Mouse (Mus musculus) forebrain, embryonic 15.5 days (tissue): ENCODE data around the gene Trip11. TPM values are rescaled to one million over a fixed set of nuclear protein-coding genes. Genes with fewer than 3 reads are reported as not detected.
"Not testable (repeated sequence)": the region's sequence is repeated elsewhere in the genome, so short reads cannot be mapped to it uniquely, and the experiment has no call there.

Source experiments
- ATAC-seq: fragments of 200-750 bp; cut with Nextera tagmentation; replicated peaks from 2 replicates; pipeline ENCODE4 v1.8.0; 2017; ENCODE audit warnings: mild to moderate bottlenecking, moderate TSS enrichment, moderate library complexity
- H3K27ac ChIP-seq: fragments of 300-500 bp; sonication (generic); replicated peaks from 2 replicates; pipeline ENCODE4 v1.5.1; 2015; ENCODE audit warnings: mild to moderate bottlenecking, inconsistent platforms
- H3K27me3 ChIP-seq: fragments of 300-500 bp; sonication (generic); 2 replicates; pipeline ENCODE4 v1.6.1; 2015; ENCODE audit warnings: inconsistent platforms
- H3K36me3 ChIP-seq: fragments of 300-500 bp; sonication (generic); 2 replicates; pipeline ENCODE4 v1.6.1; 2015; ENCODE audit warnings: mild to moderate bottlenecking, inconsistent platforms
- H3K4me1 ChIP-seq: fragments of 300-500 bp; sonication (generic); 2 replicates; pipeline ENCODE4 v1.6.1; 2015; ENCODE audit warnings: inconsistent platforms
- H3K4me2 ChIP-seq: fragments of 300-500 bp; sonication (generic); replicated peaks from 2 replicates; pipeline ENCODE4 v1.6.1; 2015; ENCODE audit warnings: mild to moderate bottlenecking, inconsistent platforms
- H3K4me3 ChIP-seq: fragments of 300-500 bp; sonication (generic); 2 replicates; pipeline ENCODE4 v1.5.1; 2015; ENCODE audit warnings: mild to moderate bottlenecking, inconsistent platforms
- H3K9ac ChIP-seq: fragments of 300-500 bp; sonication (generic); replicated peaks from 2 replicates; pipeline ENCODE4 v1.6.1; 2015; ENCODE audit warnings: mild to moderate bottlenecking, inconsistent platforms
- H3K9me3 ChIP-seq: fragments of 300-500 bp; sonication (generic); 2 replicates; pipeline ENCODE4 v1.6.1; 2016; ENCODE audit warnings: inconsistent platforms
- WGBS: fragments of 180-500 bp; shearing (Covaris S2); methylation state at CpG from one replicate; pipeline ENCODE4 v1.1.7; 2015; ENCODE audit warnings: mixed read lengths; 5-methylcytosine and 5-hydroxymethylcytosine counted together
- polyA plus RNA-seq: library from polyadenylated mRNA; unstranded; fragments of >200 nt; fragmentation: Nextera tagmentation; extraction: Ambion mirVana; gene quantifications from 2 replicates; pipeline ENCODE4 v1.2.1, GENCODE M21; 2015

The Trip11 gene
- 22.4 and 23.7 TPM in 2 replicates for polyA plus RNA-seq

DNA sequence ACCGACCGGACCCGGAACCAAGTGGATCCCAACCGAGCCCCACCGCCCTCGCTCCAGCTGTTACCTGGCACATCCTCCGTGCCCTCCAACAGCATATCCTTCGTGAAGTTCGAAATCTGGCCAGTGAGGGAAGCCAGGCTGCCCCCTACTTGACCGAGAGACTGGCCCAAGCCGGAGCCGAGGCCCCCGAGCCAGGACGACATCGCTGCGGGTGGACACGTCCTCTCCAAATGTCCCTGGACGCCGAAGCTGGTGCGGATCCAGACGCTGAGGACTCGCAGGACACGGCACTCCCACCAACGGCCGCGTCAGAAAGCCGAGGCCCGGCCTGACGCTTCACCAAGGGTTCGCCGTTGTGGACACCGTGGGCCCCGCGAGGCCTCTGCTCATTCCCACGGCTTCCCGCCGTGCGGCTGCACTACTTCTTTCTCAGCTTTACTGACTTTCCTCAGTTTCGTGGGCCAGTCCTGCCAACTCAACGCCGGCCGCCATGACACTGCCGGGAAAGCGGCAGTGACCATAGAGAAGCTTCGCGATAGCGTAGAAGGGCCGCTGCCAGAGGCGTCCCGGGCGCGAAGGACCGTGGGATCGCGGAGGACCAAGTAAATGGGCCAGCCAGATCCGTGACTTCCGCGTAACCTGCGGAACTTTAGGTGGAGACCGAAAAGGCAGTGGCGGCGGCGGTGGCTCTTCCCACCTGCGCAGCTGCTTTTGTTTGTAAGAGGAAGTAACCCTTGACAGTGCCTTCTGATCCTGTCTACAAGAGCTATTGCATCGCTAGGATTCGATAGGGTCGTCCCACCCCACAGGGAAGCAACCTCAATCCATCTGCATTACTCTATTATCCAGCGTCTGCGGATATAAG lies at the start of gene Trip11:
Gene Trip11 (minus strand): TSS at position 642 of the 865 bp plus-strand sequence.
- Histone ChIP-seq H3K9me3 (no peaks in the 10 kb centered on the region), H3K27ac (peak within 1 kb of the TSS; percentile 77), H3K27me3 (no peaks in the 10 kb centered on the region), H3K4me1 (peaks cover 23% of the 10 kb centered on the region), H3K4me2 (peak within 1 kb of the TSS; percentile 77), H3K9ac (peak within 1 kb of the TSS; percentile 83), H3K4me3 (peak within 1 kb of the TSS; percentile 68), H3K36me3 (peaks cover 7% of the 10 kb centered on the region; the same call in 1 of the 2 replicates)
- under 1% methylated on average over 69 of the region's 69 CpGs for WGBS
- ATAC-seq = peak; percentile 97

DNA sequence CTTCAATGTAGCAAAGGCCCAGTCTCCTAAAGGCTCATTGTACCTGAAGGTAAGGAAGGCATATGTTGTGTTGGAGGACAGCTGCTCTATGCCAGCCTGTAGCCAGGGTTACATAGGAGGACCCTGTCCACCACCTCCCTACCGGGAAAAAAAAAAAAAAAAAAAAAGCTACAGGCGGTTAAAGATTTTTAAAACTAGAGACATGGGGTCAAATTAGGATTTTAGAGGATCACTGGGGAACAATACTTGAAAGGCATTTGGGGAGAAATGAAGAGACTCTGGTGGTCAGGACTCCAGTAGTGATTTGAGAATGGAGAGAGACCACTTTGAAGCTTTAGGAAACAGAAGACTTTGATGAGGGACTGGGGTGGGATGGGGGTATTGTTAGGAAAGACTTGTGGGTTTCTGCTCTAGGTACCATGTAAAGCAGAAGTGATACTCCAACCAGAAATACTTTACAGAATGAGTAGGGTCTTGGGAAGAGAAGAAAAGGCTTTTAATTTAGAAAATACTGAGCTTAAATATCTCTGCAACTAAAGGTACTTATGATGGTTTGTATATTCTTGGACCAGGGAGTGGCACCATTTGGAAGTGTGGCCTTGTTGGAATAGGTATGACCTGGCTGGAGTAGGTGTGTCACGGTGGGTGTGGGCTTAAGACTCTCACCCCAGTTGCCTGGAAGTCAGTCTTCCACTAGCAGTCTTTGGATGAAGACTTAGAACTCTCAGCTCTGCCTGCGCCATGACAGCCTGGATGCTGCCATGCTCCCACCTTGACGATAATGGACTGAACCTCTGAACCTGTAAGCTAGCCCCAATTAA lies 46.1 kb upstream of the Trip11 start:
- not testable (repeated sequence) for H3K36me3 ChIP-seq, H3K9me3 ChIP-seq, H3K27me3 ChIP-seq, H3K9ac ChIP-seq, ATAC-seq, H3K27ac ChIP-seq, H3K4me3 ChIP-seq
- whole genome bisulfite sequencing = 93% methylated on average over 5 of the region's 5 CpGs
- Histone ChIP-seq H3K4me1 (peaks cover 19% of the 10 kb centered on the region), H3K4me2 (peak overlapping the region; percentile 34; the same call in 1 of the 2 replicates)

DNA sequence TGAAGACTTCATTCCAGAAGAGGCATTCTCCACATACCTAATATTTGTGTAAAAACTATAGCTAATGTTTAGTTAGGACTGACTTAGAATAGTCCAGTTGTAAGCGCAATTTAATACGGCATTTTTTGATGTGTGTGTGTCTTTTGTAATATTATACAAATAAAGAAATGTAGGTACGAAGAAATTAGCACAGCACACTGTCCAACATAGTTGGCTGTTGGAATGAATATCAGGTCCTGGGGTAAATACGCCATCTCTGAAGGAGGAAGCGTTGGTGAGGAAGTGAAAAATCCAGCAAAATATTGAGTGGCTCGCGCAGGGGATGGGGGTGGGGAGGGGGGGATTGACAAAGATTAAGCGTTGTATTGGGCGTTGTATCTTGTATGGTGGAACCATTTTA lies 45.5 kb upstream of the Trip11 start:
- H3K36me3 ChIP-seq = no peaks in the 10 kb centered on the region
- peak overlapping the region; percentile 34 for H3K4me2 ChIP-seq
- no peaks in the 10 kb centered on the region for H3K27me3 ChIP-seq
- 60% methylated on average over 9 of the region's 9 CpGs for WGBS
- H3K27ac ChIP-seq = no peak overlapping the region
- no peaks in the 10 kb centered on the region for H3K9me3 ChIP-seq
- peak; percentile 3; the same call in 1 of the 2 replicates for ATAC-seq
- H3K4me3 ChIP-seq = peak overlapping the region; percentile 93
- peaks cover 19% of the 10 kb centered on the region for H3K4me1 ChIP-seq
- no peak overlapping the region for H3K9ac ChIP-seq

DNA sequence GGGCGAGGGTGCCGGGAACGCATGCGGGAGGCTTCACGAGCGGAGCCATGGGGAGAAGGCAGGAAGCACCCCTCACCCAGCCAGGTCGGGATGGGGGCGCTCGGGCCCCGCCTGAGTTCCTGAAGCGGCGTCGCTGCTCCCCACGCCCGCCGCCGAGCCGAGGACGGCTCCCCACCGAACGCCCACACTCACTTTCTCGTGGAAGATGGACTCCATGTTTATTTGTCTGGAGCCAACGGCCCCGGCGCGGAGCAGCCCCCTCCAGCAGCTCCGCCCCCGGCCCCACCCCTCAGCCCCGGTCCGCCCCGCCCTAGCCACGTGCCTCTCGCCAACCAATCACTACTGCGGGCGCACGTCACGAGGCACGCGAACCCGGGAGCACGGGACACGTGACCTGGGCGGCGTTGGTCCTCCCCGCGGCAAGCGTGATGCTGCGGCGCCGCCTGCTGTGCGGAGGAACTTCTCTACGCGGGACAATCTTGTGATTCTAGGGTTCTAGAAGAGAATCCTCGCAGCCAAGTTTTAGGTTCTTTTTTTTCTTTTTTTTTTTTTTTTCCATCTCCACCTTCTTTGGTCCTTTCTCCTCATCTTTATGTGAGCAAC lies 45.0 kb upstream of the Trip11 start, which contains the start of gene Atxn3:
Gene Atxn3 (minus strand): TSS at position 305 of the 603 bp plus-strand sequence.
- H3K9ac ChIP-seq = peak within 1 kb of the TSS; percentile 84
- no peaks in the 10 kb centered on the region for H3K27me3 ChIP-seq
- H3K4me1 ChIP-seq = peaks cover 19% of the 10 kb centered on the region
- H3K9me3 ChIP-seq = no peaks in the 10 kb centered on the region
- H3K4me2 ChIP-seq = peak within 1 kb of the TSS; percentile 64
- H3K4me3 ChIP-seq = peak within 1 kb of the TSS; percentile 93
- peak within 1 kb of the TSS; percentile 78 for H3K27ac ChIP-seq
- WGBS = under 1% methylated on average over 54 of the region's 54 CpGs
- peak; percentile 98 for ATAC-seq
- H3K36me3 ChIP-seq = no peaks in the 10 kb centered on the region

DNA sequence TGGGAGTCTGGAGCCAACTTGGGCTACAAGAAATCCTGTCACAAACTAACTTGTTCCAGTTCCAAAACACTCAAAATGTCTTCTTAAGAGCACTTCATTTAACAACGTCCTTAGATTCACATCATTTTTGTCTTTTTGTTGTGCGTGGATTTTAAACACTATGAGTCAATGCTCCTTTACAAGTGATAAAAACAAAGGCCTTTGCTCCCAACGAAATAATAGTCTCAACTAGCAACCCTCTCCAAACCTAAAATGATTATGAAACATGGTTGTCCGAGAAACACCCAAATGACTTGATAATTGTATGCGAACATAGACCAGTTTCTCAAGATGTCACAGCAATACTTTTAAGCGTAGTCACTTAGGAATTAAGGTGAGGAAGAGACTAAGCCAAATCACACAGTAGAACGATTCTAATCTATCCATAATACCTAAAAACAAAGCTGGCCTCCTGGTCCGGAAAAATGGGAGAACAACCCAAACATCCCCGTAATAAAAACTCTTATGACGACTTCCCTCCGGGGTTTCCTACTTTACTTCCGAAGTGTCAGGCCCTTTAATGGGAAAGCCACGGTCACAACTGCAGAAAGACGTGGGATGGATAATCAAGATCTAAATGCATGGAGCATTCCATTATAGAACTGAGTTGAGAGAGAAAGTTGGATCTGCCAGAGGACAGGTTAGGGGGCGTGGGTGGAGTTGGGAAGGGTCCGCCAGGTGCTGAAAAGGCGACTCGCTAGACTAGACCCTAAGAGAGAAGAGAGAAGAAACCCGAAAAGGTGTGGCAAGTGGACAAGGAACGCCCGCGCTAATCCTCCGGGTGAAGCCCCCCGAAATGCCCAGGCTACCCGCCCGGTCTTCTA lies 44.2 kb upstream of the Trip11 start:
- ATAC-seq = no peak
- Histone ChIP-seq H3K36me3 (no peaks in the 10 kb centered on the region), H3K4me1 (peaks cover 19% of the 10 kb centered on the region), H3K27ac (peak overlapping the region; percentile 78), H3K27me3 (no peaks in the 10 kb centered on the region), H3K4me2 (peak overlapping the region; percentile 64), H3K9me3 (no peaks in the 10 kb centered on the region), H3K9ac (peak overlapping the region; percentile 84), H3K4me3 (peak overlapping the region; percentile 93)
- 11% methylated on average over 26 of the region's 26 CpGs for WGBS

DNA sequence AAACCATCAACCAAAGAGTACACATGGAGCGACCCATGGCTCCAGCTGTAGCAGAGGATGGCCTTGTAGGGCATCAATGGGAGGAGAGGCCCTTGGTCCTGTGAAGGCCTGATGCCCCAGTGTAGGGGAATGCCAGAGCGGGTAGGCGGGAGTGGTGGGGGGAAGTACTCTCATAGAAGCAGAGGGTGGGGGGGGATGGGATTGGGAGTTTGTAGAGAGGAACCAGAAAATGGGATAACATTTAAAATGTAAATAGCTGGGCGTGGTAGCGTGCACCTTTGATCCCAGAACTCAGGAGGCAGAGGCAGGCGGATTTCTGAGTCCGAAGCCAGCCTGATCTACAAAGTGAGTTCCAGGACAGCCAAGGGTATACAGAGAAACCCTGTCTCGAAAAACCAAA lies 42.8 kb upstream of the Trip11 start:
- not testable (repeated sequence) for H3K4me3 ChIP-seq

DNA sequence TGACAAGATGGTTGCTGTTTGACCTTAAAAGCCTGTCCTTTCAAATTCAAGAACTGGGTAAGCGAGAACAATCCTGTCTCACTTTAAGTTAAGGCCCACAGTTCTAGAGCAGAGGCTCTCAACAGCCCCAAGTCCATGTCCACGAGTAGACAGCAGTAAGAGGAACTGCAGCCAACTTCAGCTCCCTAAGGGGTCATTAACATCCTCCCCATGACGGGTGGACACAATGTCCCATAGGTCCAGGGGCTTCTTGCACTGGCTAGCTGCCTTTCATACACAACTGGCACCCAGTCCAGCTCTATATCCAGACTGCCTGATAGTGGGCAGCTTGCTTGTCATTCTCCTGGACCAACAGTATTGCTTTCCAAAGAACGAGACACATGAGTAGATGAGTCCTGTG lies 35.7 kb upstream of the Trip11 start:
- WGBS = 85% methylated on average over 4 of the region's 4 CpGs
- no peak overlapping the region for H3K27ac ChIP-seq
- no peak overlapping the region for H3K4me3 ChIP-seq
- no peaks in the 10 kb centered on the region for H3K9me3 ChIP-seq
- H3K9ac ChIP-seq = no peak overlapping the region
- peaks cover 31% of the 10 kb centered on the region for H3K36me3 ChIP-seq
- H3K4me2 ChIP-seq = no peak overlapping the region
- no peaks in the 10 kb centered on the region for H3K27me3 ChIP-seq
- no peak for ATAC-seq
- no peaks in the 10 kb centered on the region for H3K4me1 ChIP-seq

More for the DNA sequence above, 42.8 kb upstream of the Trip11 start:
- ATAC-seq, H3K9me3 ChIP-seq, H3K36me3 ChIP-seq, H3K27me3 ChIP-seq, H3K27ac ChIP-seq, H3K4me2 ChIP-seq, H3K9ac ChIP-seq: not testable (repeated sequence)
- WGBS = over 99% methylated on average over 8 of the region's 8 CpGs
- peaks cover 19% of the 10 kb centered on the region for H3K4me1 ChIP-seq

DNA sequence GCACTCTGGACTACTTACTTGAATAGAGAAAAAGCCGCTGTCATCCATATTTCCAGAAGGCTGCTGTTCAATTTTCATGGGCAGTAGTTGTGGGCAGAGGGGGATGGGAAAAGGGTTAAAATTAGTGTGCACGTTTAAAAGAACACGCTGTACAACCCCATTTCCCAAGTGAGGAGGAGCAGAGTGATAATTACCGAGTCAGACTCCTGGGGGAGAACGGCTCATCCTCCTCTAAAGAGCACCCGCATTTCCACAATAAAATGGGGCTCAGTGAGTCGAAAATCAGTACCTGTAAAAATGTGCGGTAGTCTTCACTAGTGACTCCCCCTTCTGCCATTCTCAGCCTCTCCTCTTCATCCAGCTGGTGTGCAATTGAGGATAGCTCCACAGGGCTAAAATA lies 34.9 kb upstream of the Trip11 start:
- no peaks in the 10 kb centered on the region for H3K9me3 ChIP-seq
- H3K27me3 ChIP-seq = no peaks in the 10 kb centered on the region
- H3K9ac ChIP-seq = no peak overlapping the region
- H3K27ac ChIP-seq = no peak overlapping the region
- no peak overlapping the region for H3K4me2 ChIP-seq
- peaks cover 31% of the 10 kb centered on the region for H3K36me3 ChIP-seq
- H3K4me1 ChIP-seq = no peaks in the 10 kb centered on the region
- ATAC-seq = no peak
- no peak overlapping the region for H3K4me3 ChIP-seq
- WGBS = 85% methylated on average over 8 of the region's 8 CpGs

DNA sequence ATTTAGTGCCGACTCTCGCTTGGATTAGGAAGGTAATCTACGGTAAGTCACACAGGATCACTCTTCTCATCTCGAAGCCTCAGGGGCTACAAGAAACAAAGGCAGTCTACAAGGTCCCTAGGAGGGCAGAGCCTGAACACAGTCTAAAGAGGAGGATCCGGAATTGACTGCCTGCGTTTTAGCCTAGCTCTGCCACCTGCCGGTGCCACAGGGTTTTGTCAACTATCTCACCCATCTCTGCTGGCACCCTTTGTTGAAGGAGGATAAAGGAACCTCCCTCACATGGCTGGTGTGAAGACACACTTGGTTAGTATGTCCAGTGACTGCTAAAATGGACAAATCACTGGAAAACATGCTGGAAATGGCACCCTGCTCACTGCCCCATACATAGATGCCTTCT lies 24.5 kb upstream of the Trip11 start:
- 78% methylated on average over 7 of the region's 7 CpGs for WGBS
- peaks cover 67% of the 10 kb centered on the region for H3K36me3 ChIP-seq

DNA sequence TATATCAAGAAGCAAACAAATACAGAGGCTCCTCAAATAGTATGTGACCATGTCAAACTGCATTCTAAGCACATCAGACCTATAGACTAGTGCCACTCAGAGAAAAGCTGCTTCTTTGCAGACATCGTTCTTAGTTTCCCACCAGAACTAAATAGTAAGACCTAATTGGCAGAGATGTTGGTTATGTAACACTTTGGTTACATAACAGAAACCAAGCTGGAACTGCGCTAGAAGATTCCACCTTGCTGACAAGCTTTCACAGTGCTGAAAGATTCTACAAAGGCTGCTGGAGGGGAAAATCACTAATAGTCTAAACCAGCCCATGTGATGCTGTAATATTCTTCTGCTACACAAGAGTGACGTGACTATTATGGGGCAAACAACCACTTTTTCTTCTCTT lies 22.2 kb upstream of the Trip11 start:
- Histone ChIP-seq H3K27me3 (no peaks in the 10 kb centered on the region), H3K36me3 (peaks cover 68% of the 10 kb centered on the region), H3K4me2 (no peak overlapping the region), H3K4me1 (no peaks in the 10 kb centered on the region), H3K9ac (no peak overlapping the region), H3K27ac (no peak overlapping the region), H3K4me3 (no peak overlapping the region), H3K9me3 (no peaks in the 10 kb centered on the region)
- 98% methylated on average over 3 of the region's 3 CpGs for WGBS
- no peak for ATAC-seq

More for the DNA sequence above, 24.5 kb upstream of the Trip11 start:
- no peak for ATAC-seq
- Histone ChIP-seq H3K27me3 (no peaks in the 10 kb centered on the region), H3K4me2 (no peak overlapping the region), H3K27ac (no peak overlapping the region), H3K4me1 (no peaks in the 10 kb centered on the region), H3K9ac (no peak overlapping the region), H3K9me3 (no peaks in the 10 kb centered on the region), H3K4me3 (no peak overlapping the region)

DNA sequence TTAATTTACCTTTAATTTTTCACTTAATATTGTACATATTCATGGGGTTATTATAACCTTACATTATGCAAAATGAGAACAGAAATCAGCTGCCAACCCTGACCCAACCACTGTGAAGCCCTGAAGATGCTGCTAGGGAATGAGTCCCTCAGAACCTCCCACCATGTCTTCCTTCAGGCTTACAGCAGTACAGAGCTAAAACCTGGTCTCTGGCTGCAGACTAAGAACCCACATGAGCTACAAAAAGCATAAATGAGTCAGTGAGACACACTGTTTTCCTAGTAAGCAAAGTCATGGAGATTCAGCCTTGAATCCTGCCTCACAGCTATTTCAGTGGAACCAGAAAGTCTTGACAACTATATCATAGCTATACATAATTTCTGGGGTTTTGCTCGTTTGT lies 15.4 kb upstream of the Trip11 start:
- no peak overlapping the region for H3K9ac ChIP-seq
- H3K4me3 ChIP-seq = no peak overlapping the region
- H3K4me1 ChIP-seq = no peaks in the 10 kb centered on the region
- no peak for ATAC-seq
- H3K27me3 ChIP-seq = no peaks in the 10 kb centered on the region
- H3K9me3 ChIP-seq = no peaks in the 10 kb centered on the region
- 94% methylated on average over 1 of the region's 1 CpGs for WGBS
- H3K4me2 ChIP-seq = no peak overlapping the region
- peaks cover 83% of the 10 kb centered on the region for H3K36me3 ChIP-seq
- no peak overlapping the region for H3K27ac ChIP-seq
